ENCODE assay signal across 8 mouse cellular contexts in the genomic region with DNA sequence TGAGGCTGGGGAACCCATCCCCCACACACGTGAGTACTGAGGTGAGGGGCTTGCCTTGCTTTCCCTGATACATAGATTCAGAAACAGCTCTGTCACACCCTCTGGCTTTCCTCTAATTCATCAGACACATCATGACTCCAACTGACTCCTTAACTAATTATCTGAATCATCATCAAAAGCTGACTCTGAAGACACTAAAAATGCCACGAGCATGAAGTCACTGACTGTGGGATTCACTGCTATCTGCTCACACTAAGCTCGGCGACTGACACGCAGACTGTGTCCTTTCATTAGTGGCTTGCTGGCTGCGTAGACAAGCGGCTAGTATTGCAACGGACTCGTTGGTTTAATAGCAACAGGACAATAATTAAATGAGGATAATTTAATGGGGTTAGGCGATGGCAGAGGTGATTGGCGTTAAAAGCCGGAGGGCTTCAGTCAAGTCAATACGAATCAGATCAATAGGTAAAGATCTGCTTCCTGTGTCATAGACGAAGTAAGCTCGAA. TPM values are rescaled to one million over a fixed set of nuclear protein-coding genes. Genes with fewer than 3 reads are reported as not detected.
DNase-seq lines count a peak whose midpoint lies in the region; ATAC-seq and TF ChIP-seq lines count a peak whose summit lies in the region.

No protein-coding gene starts in this region.

- H3K9ac ChIP-seq in CH12.LX (ENCODE audit: insufficient read depth, low read depth) = peak overlapping the region; percentile 17; the same call in 1 of the 2 replicates
- H3K9ac ChIP-seq in forebrain, embryonic 16.5 days (replicated peaks; ENCODE audit: low read depth, low read length) = no peak overlapping the region
- 0 out of 2 replicates have a peak overlapping the region, but pooled peaks have one; percentile 2 for H3K9ac ChIP-seq in liver, embryonic 15.5 days

- intact Hi-C loops in gastrocnemius, adult 2 months (cut with DNase I) = no loop called here
- intact Hi-C loops in gastrocnemius, postnatal 14 days (cut with DNase I; ENCODE audit: low total_unique reads) = no loop called here

- no peak for ATAC-seq in forebrain, embryonic 16.5 days
- no peak for ATAC-seq in liver, embryonic 15.5 days (ENCODE audit: insufficient read depth)

- 71% methylated on average over 15 of the region's 15 CpGs for WGBS in forebrain, embryonic 16.5 days
- WGBS in liver, embryonic 15.5 days (ENCODE audit: insufficient replicate concordance) = 50% methylated on average over 15 of the region's 15 CpGs

- no peaks in the 10 kb centered on the region for H3K9me3 ChIP-seq in CH12.LX (replicated peaks; ENCODE audit: low read length)
- H3K9me3 ChIP-seq in forebrain, embryonic 16.5 days (ENCODE audit: control insufficient read depth, low read length) = no peaks in the 10 kb centered on the region
- no peaks in the 10 kb centered on the region for H3K9me3 ChIP-seq in liver, embryonic 15.5 days (replicated peaks)

- H3K27ac ChIP-seq in gastrocnemius, adult 2 months = no peak overlapping the region
- no peak overlapping the region for H3K27ac ChIP-seq in CH12.LX (ENCODE audit: insufficient read depth, low read depth)
- no peak overlapping the region for H3K27ac ChIP-seq in forebrain, embryonic 16.5 days (ENCODE audit: low read length)
- no peak overlapping the region for H3K27ac ChIP-seq in liver, embryonic 15.5 days (replicated peaks)

- dilution Hi-C loops in CH12.LX (cut with MboI; ENCODE audit: extremely low pct_ligation_motif_present, extremely low pct_unique_long_range_greater_than_20kb, low sequenced_read_pairs) = no loop called here

- TF ChIP-seq RAD21 in CH12.LX (IDR thresholded peaks at IDR 0.05; ENCODE audit: low read depth, low read length) = no peak

- no peak for TF ChIP-seq POLR2A in CH12.LX (IDR thresholded peaks at IDR 0.05; ENCODE audit: low read depth, low read length)

- in situ Hi-C loops in CH12.LX (cut with MboI; ENCODE audit: low pct_ligation_motif_present, low pct_unique_long_range_greater_than_20kb, low sequenced_read_pairs) = no loop called here

- TF ChIP-seq EP300 in CH12.LX (IDR thresholded peaks at IDR 0.05; ENCODE audit: low read length) = no peak

- H3K4me2 ChIP-seq in CH12.LX (ENCODE audit: insufficient read depth, low read depth, poor library complexity, severe bottlenecking) = peak overlapping the region; percentile 76
- H3K4me2 ChIP-seq in forebrain, embryonic 16.5 days (ENCODE audit: low read length) = peak overlapping the region; percentile 55
- H3K4me2 ChIP-seq in liver, embryonic 15.5 days = peak overlapping the region; percentile 62

- peaks cover 0 to 15% of the 10 kb centered on the region in 2 experiments; a peak in 2 of 4 replicates for H3K4me1 ChIP-seq in CH12.LX (ENCODE audit: control insufficient read depth in 1 of 2, insufficient read depth in 2 of 2)
- 0 out of 2 replicates have a peak, but pooled peaks cover 4% of the 10 kb centered on the region for H3K4me1 ChIP-seq in forebrain, embryonic 16.5 days (replicated peaks; ENCODE audit: control insufficient read depth, insufficient read depth, low read length)
- H3K4me1 ChIP-seq in liver, embryonic 15.5 days (replicated peaks) = peaks cover 31% of the 10 kb centered on the region

- no peaks in the 10 kb centered on the region for H3K27me3 ChIP-seq in CH12.LX (replicated peaks)
- H3K27me3 ChIP-seq in forebrain, embryonic 16.5 days (replicated peaks; ENCODE audit: control insufficient read depth, insufficient read depth, low read length) = no peaks in the 10 kb centered on the region
- H3K27me3 ChIP-seq in liver, embryonic 15.5 days = no peaks in the 10 kb centered on the region

- TF ChIP-seq CTCF in gastrocnemius, adult 2 months (IDR thresholded peaks at IDR 0.05) = no peak
- no peak for TF ChIP-seq CTCF in CH12.LX (conservative IDR thresholded peaks at IDR 0.05 in 1 of 2, IDR thresholded peaks at IDR 0.05 in 1 of 2; ENCODE audit: low read depth in 2 of 2, low read length in 2 of 2)

- DNase-seq in gastrocnemius, adult 2 months = no peak
- no peak for DNase-seq in gastrocnemius, postnatal 14 days
- no peak for DNase-seq in CH12.LX (ENCODE audit: extremely low read depth)
- DNase-seq in adrenal gland, postnatal 4 days (ENCODE audit: low spot score in 2 of 2) = no peak
- no peak for DNase-seq in cerebellum, adult 8-10 months
- DNase-seq in gastrocnemius, postnatal 10 days = no peak

- peak overlapping the region; percentile 57 for H3K4me3 ChIP-seq in gastrocnemius, adult 2 months
- H3K4me3 ChIP-seq in CH12.LX (replicated peaks in 1 of 3; ENCODE audit: low read depth in 2 of 3, low read length in 2 of 3, poor library complexity in 1 of 3) = peak overlapping the region in 2 of 3 experiments; percentile 17 to 54
- peak overlapping the region; percentile 29 for H3K4me3 ChIP-seq in forebrain, embryonic 16.5 days (replicated peaks; ENCODE audit: low read length)
- peak overlapping the region; percentile 43 for H3K4me3 ChIP-seq in liver, embryonic 15.5 days (replicated peaks)

- no peaks in the 10 kb centered on the region for H3K36me3 ChIP-seq in CH12.LX (replicated peaks in 1 of 2; ENCODE audit: control insufficient read depth in 1 of 2, insufficient read depth in 1 of 2, low read length in 1 of 2)
- no peaks in the 10 kb centered on the region for H3K36me3 ChIP-seq in forebrain, embryonic 16.5 days (ENCODE audit: control insufficient read depth, insufficient read depth)
- H3K36me3 ChIP-seq in liver, embryonic 15.5 days (replicated peaks) = no peaks in the 10 kb centered on the region

- no peaks in the 10 kb centered on the region for H3K79me2 ChIP-seq in CH12.LX (replicated peaks; ENCODE audit: control insufficient read depth, extremely low read depth, insufficient read depth, poor library complexity, severe bottlenecking)

TF ChIP-seq in CH12.LX, 34 proteins besides CTCF, POLR2A, EP300 and RAD21:
- peak; percentile 79 for TF ChIP-seq BHLHE40 (IDR thresholded peaks at IDR 0.05; ENCODE audit: low read depth, low read length)
- no peak for TF ChIP-seq ZC3H11A (IDR thresholded peaks at IDR 0.05; ENCODE audit: low read depth, low read length)

RNA-seq across cellular contexts. Expression of gene Plet1, which starts 6.2 kb away (rescaled TPM):
- under 1 TPM in 1 of 2 experiments, not detected in 1; 0.36 TPM for total RNA-seq in gastrocnemius, adult 2 months (2021)
- not detected for total RNA-seq in gastrocnemius, postnatal 14 days (2021)
- total RNA-seq in CH12.LX (2012; rRNA removed) (0.08 TPM in 1 of 2 replicates, not detected in the other), CH12.LX (2014; rRNA removed) (not detected in 2 replicates)
- 0.19 TPM in 1 of 2 replicates, not detected in the other for polyA plus RNA-seq in CH12.LX (2012; ENCODE audit: insufficient read length, low read depth)
- 0.22 and 0.44 TPM in 2 replicates for polyA plus RNA-seq in forebrain, embryonic 16.5 days (2015; fragmentation: Nextera tagmentation; extraction: Ambion mirVana)
- 0.17 and 0.35 TPM in 2 replicates for polyA plus RNA-seq in liver, embryonic 15.5 days (2015; fragmentation: Nextera tagmentation; extraction: Ambion mirVana)
- 1 to 10 TPM in 1 of 2 experiments, under 1 TPM in 1; 0.25 to 3.2 TPM for total RNA-seq in adrenal gland, postnatal 4 days (2021)
- total RNA-seq in gastrocnemius, postnatal 10 days (2021) = not detected

RNA-seq across cellular contexts. Expression of gene Pts, which starts 28.0 kb away (rescaled TPM):
- total RNA-seq in gastrocnemius, adult 2 months (2021) = 10 to 100 TPM; 10.4 to 11.9 TPM
- 10 to 100 TPM; 10.9 to 11.4 TPM for total RNA-seq in gastrocnemius, postnatal 14 days (2021)
- total RNA-seq in CH12.LX (2012; rRNA removed) (35.3 and 37.9 TPM in 2 replicates), CH12.LX (2014; rRNA removed) (89.4 and 91.8 TPM in 2 replicates)
- 35.4 and 37.7 TPM in 2 replicates for polyA plus RNA-seq in CH12.LX (2012; ENCODE audit: insufficient read length, low read depth)
- 86.8 and 94.1 TPM in 2 replicates for polyA plus RNA-seq in forebrain, embryonic 16.5 days (2015; fragmentation: Nextera tagmentation; extraction: Ambion mirVana)
- 32.6 and 36.1 TPM in 2 replicates for polyA plus RNA-seq in liver, embryonic 15.5 days (2015; fragmentation: Nextera tagmentation; extraction: Ambion mirVana)
- 10 to 100 TPM; 71.9 to 77.2 TPM for total RNA-seq in adrenal gland, postnatal 4 days (2021)
- total RNA-seq in gastrocnemius, postnatal 10 days (2021) = 10 to 100 TPM; 19.0 to 19.3 TPM

RNA-seq across cellular contexts. Expression of gene Il18, which starts 54.1 kb away (rescaled TPM):
- 1 to 10 TPM in 1 of 2 experiments, under 1 TPM in 1; 0.87 to 1.0 TPM for total RNA-seq in gastrocnemius, adult 2 months (2021)
- under 1 TPM; 0.53 to 0.74 TPM for total RNA-seq in gastrocnemius, postnatal 14 days (2021)
- 0.59 and 0.63 TPM in 2 replicates for total RNA-seq in CH12.LX (2012; rRNA removed)
- total RNA-seq in CH12.LX (2014; rRNA removed) = 0.70 and 0.98 TPM in 2 replicates
- 0.56 TPM in 1 of 2 replicates, not detected in the other for polyA plus RNA-seq in CH12.LX (2012; ENCODE audit: insufficient read length, low read depth)
- 15.8 and 16.5 TPM in 2 replicates for polyA plus RNA-seq in forebrain, embryonic 16.5 days (2015; fragmentation: Nextera tagmentation; extraction: Ambion mirVana)
- 10.1 and 11.1 TPM in 2 replicates for polyA plus RNA-seq in liver, embryonic 15.5 days (2015; fragmentation: Nextera tagmentation; extraction: Ambion mirVana)
- total RNA-seq in adrenal gland, postnatal 4 days (2021) = 1 to 10 TPM; 5.6 to 6.3 TPM
- total RNA-seq in gastrocnemius, postnatal 10 days (2021) = 1 to 10 TPM in 1 of 2 experiments, under 1 TPM in 1; 0.90 to 1.2 TPM

RNA-seq across cellular contexts. Expression of gene Bco2, which starts 54.5 kb away (rescaled TPM):
- under 1 TPM; 0.26 to 0.45 TPM for total RNA-seq in gastrocnemius, adult 2 months (2021)
- under 1 TPM; 0.13 to 0.18 TPM for total RNA-seq in gastrocnemius, postnatal 14 days (2021)
- total RNA-seq in CH12.LX (2012; rRNA removed) = 1.2 and 1.3 TPM in 2 replicates
- 0.68 and 0.73 TPM in 2 replicates for total RNA-seq in CH12.LX (2014; rRNA removed)
- polyA plus RNA-seq in CH12.LX (2012; ENCODE audit: insufficient read length, low read depth) = 0.53 and 0.93 TPM in 2 replicates
- 0.52 and 0.61 TPM in 2 replicates for polyA plus RNA-seq in forebrain, embryonic 16.5 days (2015; fragmentation: Nextera tagmentation; extraction: Ambion mirVana)
- 0.60 and 0.67 TPM in 2 replicates for polyA plus RNA-seq in liver, embryonic 15.5 days (2015; fragmentation: Nextera tagmentation; extraction: Ambion mirVana)
- 1 to 10 TPM; 2.3 to 4.1 TPM for total RNA-seq in adrenal gland, postnatal 4 days (2021)
- total RNA-seq in gastrocnemius, postnatal 10 days (2021) = under 1 TPM; 0.14 to 0.27 TPM
